Mouse (Mus musculus) c-Kit-positive CD71-positive TER-119-negative erythroid progenitor cells, embryonic 14.5 days (primary cell): ENCODE measurements around the gene Uxs1.

Experiments
- DNase-seq: peaks from one replicate; pipeline ENCODE4 v3.0.0-alpha.2; 2013; ENCODE audit warnings: low read depth

Gene Uxs1

DNA sequence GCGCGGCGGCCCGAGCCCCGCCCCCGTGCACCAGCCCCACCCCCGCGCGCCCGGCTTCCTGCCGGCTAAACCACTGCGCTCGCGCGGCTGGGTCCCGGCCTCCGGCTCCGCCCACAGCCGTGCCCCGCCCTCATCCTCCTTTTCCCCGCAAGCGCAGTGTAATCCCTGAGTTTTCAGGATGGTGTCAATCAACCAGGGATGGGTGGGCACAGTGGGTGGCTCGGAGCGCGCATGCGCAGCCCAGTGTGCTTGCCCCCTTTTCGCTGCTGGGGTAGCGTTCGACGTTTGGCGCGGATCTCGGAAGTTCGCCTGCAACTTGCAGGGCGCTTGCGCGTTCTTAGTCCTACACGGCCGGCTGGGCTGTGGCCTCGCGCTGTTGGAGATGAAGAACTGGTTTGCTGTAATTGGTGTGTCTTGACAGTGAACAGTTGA lies at the start of gene Uxs1:
Gene Uxs1 (minus strand): TSS at position 38 of the 432 bp plus-strand sequence.
- peak; percentile 94 for DNase-seq

GRCm38 (mm10) chr1:43877233-43877632 lies 49.6 kb upstream of the Uxs1 start:
- DNase-seq = no peak

GRCm38 (mm10) chr1:43871116-43871515 lies 43.5 kb upstream of the Uxs1 start:
- DNase-seq = no peak

DNA sequence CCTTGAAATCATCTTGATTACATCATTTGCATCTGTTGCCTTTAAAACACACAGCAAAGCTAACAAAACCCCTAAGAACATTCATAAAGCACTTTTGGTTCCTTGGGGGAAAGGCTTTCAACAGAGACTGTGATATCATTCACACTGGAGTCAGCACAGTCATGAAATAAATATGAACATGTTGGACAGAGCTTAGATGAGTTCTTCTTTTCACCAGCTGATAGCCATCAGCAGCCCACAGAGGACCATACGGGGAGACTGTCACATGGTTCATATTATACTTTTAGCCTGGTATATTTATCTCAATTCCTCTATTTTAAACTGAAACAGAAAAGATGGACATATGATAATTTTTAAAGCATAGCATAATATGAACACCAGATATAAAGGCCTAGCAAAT lies 40.9 kb upstream of the Uxs1 start:
- DNase-seq = no peak

DNA sequence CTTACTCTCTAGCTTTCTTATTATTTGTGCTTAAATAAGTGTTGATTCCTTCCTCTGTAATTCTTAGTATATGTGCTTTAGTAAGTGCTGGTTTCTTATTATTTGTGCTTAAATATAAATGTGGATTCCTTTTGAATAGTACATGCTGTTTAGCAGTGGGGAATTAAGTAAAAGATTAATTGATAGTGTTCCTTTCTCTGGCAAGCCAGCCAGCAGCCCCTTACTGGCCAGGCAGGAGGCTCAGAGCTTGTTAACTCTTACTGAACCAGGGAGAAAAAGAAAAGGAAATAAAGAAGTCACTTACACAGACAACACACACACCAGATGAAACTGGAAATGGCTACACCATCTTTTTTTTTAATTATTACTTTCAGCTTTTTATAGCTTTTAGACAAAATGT lies 37.2 kb upstream of the Uxs1 start:
- no peak for DNase-seq

- no peak for DNase-seq
Measured at GRCm38 (mm10) chr1:43862614-43863013, 35.0 kb upstream of the Uxs1 start.

DNA sequence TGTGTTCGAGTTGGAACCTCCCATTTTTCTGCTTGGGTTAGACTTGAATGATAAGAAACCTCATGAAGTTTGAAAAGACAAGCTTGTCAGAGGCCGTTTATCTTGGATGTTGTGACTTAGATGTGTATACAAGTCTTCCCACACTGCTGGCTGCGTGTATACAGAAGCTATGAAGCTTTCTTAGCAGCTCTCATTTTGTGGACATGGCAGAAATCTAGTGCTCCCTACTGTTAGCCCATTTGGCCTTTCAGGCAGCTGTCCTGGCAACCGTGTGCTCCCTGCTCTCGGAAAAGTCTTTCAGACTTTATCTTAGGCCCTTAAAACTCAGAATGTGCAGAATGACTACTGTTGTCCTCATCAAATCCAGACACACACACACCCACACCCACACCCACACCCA lies 31.4 kb upstream of the Uxs1 start:
- DNase-seq = no peak

DNA sequence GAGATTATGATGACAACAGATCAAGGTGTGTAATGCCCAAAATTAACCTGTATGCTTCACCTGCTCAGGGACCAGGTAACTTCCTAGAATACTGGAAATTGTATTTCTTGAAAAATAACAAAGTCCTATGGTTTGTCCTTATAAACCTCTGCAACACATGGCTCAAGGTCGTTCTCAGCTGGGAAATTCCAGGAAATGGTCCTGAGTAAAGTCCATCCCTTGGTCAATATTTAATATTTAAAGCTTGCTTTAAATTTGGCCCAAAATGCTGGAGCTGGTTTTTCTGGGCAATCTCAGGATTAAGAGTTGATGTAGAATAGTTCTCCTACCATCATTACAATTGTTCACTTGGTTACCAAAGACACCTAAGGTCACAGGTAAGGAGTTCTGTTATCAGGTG lies 30.1 kb upstream of the Uxs1 start:
- DNase-seq = no peak

GRCm38 (mm10) chr1:43855591-43855990 lies 28.0 kb upstream of the Uxs1 start:
- DNase-seq = no peak

- DNase-seq = no peak
Measured at GRCm38 (mm10) chr1:43843398-43843797, 15.8 kb upstream of the Uxs1 start.

DNA sequence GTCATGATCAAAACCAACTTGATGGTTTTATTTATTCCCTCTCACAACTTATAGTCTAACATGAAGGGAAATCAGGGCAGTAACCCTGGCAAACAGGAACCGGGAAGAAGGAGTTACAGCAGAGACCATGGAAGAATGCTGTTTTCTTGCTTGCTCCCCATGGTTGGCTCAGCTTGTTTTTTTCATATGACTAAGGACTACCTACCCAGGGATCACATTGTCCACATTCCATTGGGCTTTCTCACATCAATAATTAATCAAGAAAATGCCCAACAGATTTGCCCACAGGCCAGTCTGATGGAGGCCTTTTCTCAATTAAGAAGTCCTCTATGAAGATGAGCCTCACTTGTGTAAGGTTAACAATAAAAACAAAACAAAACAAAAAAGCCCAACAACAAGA lies 9.6 kb upstream of the Uxs1 start:
- DNase-seq = no peak

DNA sequence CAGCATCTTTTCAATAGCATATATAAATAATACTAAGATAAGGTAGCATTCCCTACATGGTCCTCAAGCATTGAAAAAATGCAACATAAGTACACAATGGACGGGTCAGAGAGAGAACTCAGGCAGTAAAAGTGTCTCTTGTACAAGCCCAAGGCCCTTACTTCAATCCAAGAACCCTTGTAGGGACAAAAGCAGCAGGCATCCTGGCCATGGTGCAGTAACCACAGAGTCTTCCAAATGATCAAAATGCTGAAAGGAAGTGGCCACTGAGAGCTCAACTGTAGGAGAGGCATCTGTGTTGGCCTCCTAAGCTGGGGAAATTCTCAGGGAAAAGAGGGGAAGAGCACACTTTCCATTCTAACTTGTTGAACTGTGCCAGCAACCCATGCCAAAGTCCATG lies 2.5 kb upstream of the Uxs1 start:
- DNase-seq = no peak

DNA sequence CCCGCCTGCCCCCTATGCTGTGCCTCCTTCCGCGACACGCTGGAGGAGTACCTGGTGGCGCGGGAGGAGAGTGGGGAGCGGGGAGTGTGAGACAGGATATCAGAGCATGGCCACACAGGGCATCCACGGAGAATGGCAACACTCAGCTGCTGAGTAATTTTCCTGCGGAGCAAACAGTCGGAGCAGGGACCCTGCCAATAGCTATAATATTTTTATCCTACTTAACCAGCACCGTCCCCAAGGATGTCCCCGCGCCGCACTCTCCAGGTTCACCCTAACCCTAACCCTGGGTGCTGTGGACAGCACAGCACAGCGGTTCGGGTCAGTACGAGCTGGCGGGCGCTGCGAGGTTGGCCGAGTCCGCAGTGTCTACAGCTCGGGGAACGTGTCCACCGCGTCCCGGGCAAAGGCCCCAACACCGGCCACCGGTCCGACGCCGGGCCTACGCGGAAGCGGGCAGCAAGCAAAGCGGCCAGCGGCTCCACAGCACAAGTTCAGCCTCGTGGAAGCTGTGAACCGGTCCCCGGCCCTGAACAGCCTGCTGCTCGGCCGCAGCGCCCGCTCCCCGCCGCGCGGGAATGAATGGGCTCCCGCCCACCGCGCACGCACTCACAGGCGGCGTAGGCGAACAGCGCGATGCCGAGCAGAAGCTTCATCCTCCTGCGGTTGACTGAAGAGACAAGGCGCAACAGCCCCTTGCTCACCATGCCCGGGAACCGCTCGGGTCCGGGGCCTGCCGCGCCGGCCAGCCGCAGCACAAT lies 418 bp downstream of the Uxs1 start:
- DNase-seq = no peak

DNA sequence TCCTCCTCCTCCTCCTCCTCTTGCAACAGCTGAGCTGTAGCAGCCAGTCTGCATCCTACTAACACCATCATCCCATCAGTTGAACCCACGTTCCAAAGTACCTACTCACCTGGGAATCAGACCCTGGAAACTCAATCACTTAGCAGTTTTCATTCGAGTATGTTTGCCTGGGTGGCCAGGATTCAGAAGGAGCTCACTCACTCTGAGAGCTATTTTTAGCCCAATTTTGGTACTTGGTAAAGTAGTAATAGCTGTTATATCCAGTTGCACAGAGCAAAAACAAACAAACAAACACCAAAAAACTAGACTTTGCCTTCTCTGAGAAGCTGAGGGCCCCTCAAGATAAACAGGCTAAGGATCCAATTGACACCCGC lies 985 bp downstream of the Uxs1 start:
- no peak for DNase-seq

DNA sequence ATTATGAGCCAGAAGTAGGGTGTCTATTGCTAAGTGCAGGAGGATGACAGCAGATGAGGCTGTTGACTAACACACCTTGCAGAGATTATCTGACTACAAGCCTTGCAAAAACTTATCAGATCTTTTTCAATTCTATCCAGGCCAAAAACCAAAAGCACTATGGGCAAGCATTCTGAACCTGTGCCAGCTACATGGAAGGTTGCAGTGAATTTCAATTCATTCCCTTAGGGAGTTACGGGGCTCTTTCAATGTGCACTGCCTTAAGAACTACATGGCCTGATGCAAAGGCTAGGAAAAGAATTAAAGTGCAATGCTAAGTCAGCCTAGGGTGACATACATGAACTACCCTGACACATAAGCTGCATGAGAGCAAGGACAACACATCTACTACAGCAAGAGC lies 4.2 kb downstream of the Uxs1 start:
- DNase-seq = no peak

- DNase-seq = no peak
Measured at GRCm38 (mm10) chr1:43822586-43822985, 5.0 kb downstream of the Uxs1 start.

GRCm38 (mm10) chr1:43821804-43822203 lies 5.8 kb downstream of the Uxs1 start:
- DNase-seq = no peak

DNA sequence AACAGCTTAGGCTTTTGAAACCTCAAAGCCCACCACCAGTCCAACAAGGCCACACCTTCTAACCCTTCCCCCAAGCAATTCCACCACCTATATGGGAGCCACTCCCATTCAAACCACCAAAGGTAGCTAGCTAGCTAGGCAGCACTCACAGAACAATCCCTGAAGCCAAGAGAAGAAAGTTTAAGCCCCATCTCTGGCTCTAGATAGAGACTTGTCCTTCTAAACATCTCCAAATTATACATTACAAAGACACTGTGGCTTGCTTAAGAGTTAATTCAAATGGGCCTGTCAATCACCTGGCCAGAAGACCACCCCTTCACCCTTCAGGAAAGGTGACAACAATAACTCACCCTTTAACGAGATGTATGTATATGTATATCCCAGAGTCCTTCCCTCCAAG lies 7.0 kb downstream of the Uxs1 start:
- no peak for DNase-seq

GRCm38 (mm10) chr1:43819091-43819490 lies 8.5 kb downstream of the Uxs1 start:
- no peak for DNase-seq

- no peak for DNase-seq
Measured at GRCm38 (mm10) chr1:43818356-43818755, 9.2 kb downstream of the Uxs1 start.

DNA sequence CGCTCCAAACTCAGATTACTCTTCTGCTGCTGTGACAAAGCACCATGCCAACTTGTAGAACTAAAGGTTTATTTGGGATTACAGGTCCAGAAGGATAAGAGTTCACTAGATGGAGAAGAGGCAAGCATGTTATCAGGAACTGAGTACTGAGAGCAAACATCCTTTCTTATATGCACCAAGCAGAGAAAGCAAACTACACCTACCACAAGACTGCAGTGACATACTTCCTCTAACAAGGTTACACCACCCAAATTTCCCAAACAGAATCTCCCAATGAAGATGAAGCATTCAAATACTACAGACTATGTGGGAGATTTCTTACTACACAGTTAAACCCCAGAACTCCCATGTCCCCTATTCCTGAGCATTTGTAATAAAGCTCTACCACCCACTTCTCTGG lies 15.8 kb downstream of the Uxs1 start:
- DNase-seq = no peak

GRCm38 (mm10) chr1:43811055-43811454 lies 16.5 kb downstream of the Uxs1 start:
- no peak for DNase-seq

DNA sequence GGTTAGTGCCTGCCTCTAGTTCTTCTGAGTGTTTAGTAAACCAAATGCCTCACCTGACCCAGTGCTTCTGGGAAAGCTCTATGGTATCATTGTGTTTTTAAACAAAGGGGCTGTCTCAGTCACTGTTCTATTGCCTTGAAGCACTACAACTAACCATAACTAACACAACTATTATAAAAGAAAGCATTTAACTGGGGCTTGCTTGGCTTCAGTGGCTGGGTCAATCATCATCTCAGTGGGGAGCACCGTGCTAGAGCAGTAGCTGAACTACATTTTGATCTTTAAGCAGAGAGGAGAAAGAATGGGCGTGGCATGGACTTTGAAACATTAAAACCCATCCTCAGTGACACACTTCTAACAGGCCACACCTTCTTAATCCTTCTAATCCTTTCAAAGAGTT lies 18.2 kb downstream of the Uxs1 start:
- DNase-seq = no peak

- DNase-seq = no peak
Measured at GRCm38 (mm10) chr1:43803906-43804474, 23.6 kb downstream of the Uxs1 start.
